Mouse (Mus musculus): ENCODE results near the gene Mr1. TPM values are rescaled to one million over a fixed set of nuclear protein-coding genes. Genes with fewer than 3 reads are reported as not detected.

Mr1 gene
- polyA plus RNA-seq, 1 experiment from 2014 or later, result 10.5 TPM

DNA sequence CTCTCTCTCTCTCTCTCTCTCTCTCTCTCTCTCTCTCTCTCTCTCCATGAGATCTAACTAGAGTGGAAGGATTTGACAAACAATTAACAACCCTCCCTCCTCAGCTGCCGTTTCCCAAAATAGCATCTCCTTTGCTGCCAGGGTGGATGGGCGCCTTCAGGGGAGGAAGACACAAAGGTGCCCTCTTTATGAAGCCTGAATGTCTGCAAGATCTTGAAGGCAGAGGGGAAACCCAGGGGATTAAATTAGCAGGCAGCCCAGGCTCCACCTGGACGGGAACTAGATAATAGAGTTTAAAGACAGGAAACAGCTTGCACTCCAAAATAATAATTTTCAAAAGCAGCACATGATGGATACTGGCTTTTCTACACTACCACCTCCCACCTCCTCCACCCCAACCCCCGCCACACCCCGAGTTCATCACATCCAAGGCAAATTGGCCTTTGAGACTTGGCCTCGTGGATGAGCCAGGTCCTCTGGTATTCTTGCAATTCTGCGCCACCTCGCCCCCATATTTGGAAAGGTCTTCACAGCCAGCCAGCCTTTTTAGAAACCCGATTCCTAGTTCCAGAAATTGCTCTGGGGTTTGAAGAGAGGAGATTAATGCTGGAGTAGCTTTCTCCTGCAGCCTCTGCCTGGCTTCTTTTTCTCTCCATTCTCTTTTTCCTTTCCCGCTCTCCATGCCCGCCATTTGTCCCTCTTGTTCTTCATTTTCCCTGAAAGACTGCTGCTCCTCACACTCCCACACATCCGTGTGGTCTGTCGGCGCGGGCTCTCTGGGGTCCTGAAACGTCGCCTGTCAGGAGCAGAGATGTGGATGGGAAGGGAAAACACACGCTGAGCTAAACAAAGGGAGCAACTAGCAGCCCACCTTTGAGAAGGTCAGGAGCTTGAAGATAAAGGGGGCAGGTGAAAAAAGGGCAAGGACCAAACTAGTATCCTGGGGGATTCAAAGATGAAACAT, 36.9 kb downstream of the Mr1 start:
- 20% methylated on average over 18 of the region's 18 CpGs for WGBS
- H3K27ac ChIP-seq (ENCODE audit: low read length), result no peak overlapping the region
- H3K4me3 ChIP-seq (ENCODE audit: low read depth, low read length), result no peak overlapping the region
- ATAC-seq (0 out of 2 replicates have a peak, but pooled peaks have one; percentile 14), DNase-seq (ENCODE audit: low spot score) (peak; percentile 12)
- no peak overlapping the region for H3K9ac ChIP-seq (replicated peaks; ENCODE audit: low read depth)
- no peak for TF ChIP-seq CTCF (IDR thresholded peaks at IDR 0.05)
- TF ChIP-seq EP300 (IDR thresholded peaks at IDR 0.05), result no peak
- peaks cover 7% of the 10 kb centered on the region; the same call in 1 of the 2 replicates for H3K4me1 ChIP-seq (ENCODE audit: insufficient read depth, low read depth, low read length)
- H3K9me3 ChIP-seq (ENCODE audit: low read length), result no peaks in the 10 kb centered on the region
- H3K4me2 ChIP-seq (replicated peaks; ENCODE audit: low read depth, low read length), result no peak overlapping the region
- no peaks in the 10 kb centered on the region for H3K36me3 ChIP-seq (ENCODE audit: insufficient read depth, low read length)
- no peaks in the 10 kb centered on the region for H3K27me3 ChIP-seq (replicated peaks; ENCODE audit: insufficient read depth, low read length)

DNA sequence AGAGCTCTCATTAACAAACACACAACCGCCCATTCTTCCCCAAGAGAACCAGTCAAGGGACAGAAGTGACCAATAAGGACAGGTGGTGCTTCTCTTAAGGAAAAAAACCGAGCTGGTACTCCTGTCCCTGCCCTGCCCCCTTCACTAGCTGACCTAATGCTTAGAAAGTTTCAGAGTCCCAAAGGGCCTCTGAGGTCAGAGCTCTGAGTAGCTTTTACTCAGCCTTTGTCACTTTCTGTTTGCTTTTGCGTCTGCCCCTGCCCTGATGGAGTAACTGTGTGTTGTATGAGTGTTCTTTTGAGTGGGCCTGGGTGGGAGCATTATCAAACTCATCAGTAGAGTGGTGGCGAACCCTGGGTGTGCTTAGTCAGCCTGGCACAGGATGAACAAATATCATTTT, 38.2 kb downstream of the Mr1 start:
- Histone ChIP-seq H3K9ac (replicated peaks; ENCODE audit: low read depth) (no peak overlapping the region), H3K4me1 (ENCODE audit: insufficient read depth, low read depth, low read length) (peaks cover 3% of the 10 kb centered on the region; the same call in 1 of the 2 replicates), H3K9me3 (ENCODE audit: low read length) (no peaks in the 10 kb centered on the region), H3K36me3 (ENCODE audit: insufficient read depth, low read length) (no peaks in the 10 kb centered on the region), H3K27ac (ENCODE audit: low read length) (no peak overlapping the region), H3K27me3 (replicated peaks; ENCODE audit: insufficient read depth, low read length) (no peaks in the 10 kb centered on the region), H3K4me2 (replicated peaks; ENCODE audit: low read depth, low read length) (no peak overlapping the region), H3K4me3 (ENCODE audit: low read depth, low read length) (no peak overlapping the region)
- WGBS, result 28% methylated on average over 4 of the region's 4 CpGs
- TF ChIP-seq CTCF (IDR thresholded peaks at IDR 0.05) (no peak), EP300 (IDR thresholded peaks at IDR 0.05) (no peak)
- peak; percentile 78 for ATAC-seq
- peak; percentile 62 for DNase-seq (ENCODE audit: low spot score)

- H3K27me3 ChIP-seq (replicated peaks; ENCODE audit: insufficient read depth, low read length), result no peaks in the 10 kb centered on the region
- peak; percentile 40; the same call in 1 of the 2 replicates for ATAC-seq
- DNase-seq (ENCODE audit: low spot score), result peak; percentile 30
- no peak overlapping the region for H3K27ac ChIP-seq (ENCODE audit: low read length)
- 7% methylated on average over 5 of the region's 5 CpGs for WGBS
- no peak for TF ChIP-seq EP300 (IDR thresholded peaks at IDR 0.05)
- no peaks in the 10 kb centered on the region for H3K36me3 ChIP-seq (ENCODE audit: insufficient read depth, low read length)
- H3K9ac ChIP-seq (replicated peaks; ENCODE audit: low read depth), result no peak overlapping the region
- H3K4me1 ChIP-seq (ENCODE audit: insufficient read depth, low read depth, low read length), result peaks cover 3% of the 10 kb centered on the region; the same call in 1 of the 2 replicates
- no peak overlapping the region for H3K4me3 ChIP-seq (ENCODE audit: low read depth, low read length)
- H3K9me3 ChIP-seq (ENCODE audit: low read length), result no peaks in the 10 kb centered on the region
- H3K4me2 ChIP-seq (replicated peaks; ENCODE audit: low read depth, low read length), result no peak overlapping the region
Observed at GRCm38 (mm10) chr1:155107843-155108242, 38.8 kb downstream of the Mr1 start.

- DNase-seq (ENCODE audit: low spot score), result no peak
- Histone ChIP-seq H3K36me3 (ENCODE audit: insufficient read depth, low read length) (no peaks in the 10 kb centered on the region), H3K27ac (ENCODE audit: low read length) (no peak overlapping the region), H3K4me2 (replicated peaks; ENCODE audit: low read depth, low read length) (no peak overlapping the region), H3K9me3 (ENCODE audit: low read length) (no peaks in the 10 kb centered on the region), H3K27me3 (replicated peaks; ENCODE audit: insufficient read depth, low read length) (no peaks in the 10 kb centered on the region), H3K9ac (replicated peaks; ENCODE audit: low read depth) (no peak overlapping the region), H3K4me3 (ENCODE audit: low read depth, low read length) (no peak overlapping the region), H3K4me1 (ENCODE audit: insufficient read depth, low read depth, low read length) (peaks cover 3% of the 10 kb centered on the region; the same call in 1 of the 2 replicates)
- ATAC-seq, result no peak
- WGBS, result 50% methylated on average over 1 of the region's 1 CpGs
- no peak for TF ChIP-seq CTCF (IDR thresholded peaks at IDR 0.05)
- no peak for TF ChIP-seq EP300 (IDR thresholded peaks at IDR 0.05)
Observed at GRCm38 (mm10) chr1:155106310-155106709, 40.3 kb downstream of the Mr1 start.

GRCm38 (mm10) chr1:155103991-155104390, 42.6 kb downstream of the Mr1 start:
- Histone ChIP-seq H3K9ac (replicated peaks; ENCODE audit: low read depth) (no peak overlapping the region), H3K4me1 (ENCODE audit: insufficient read depth, low read depth, low read length) (0 out of 2 replicates have a peak, but pooled peaks cover 3% of the 10 kb centered on the region), H3K36me3 (ENCODE audit: insufficient read depth, low read length) (no peaks in the 10 kb centered on the region), H3K4me2 (replicated peaks; ENCODE audit: low read depth, low read length) (no peak overlapping the region), H3K27ac (ENCODE audit: low read length) (no peak overlapping the region), H3K27me3 (replicated peaks; ENCODE audit: insufficient read depth, low read length) (no peaks in the 10 kb centered on the region), H3K4me3 (ENCODE audit: low read depth, low read length) (no peak overlapping the region), H3K9me3 (ENCODE audit: low read length) (no peaks in the 10 kb centered on the region)
- TF ChIP-seq EP300 (IDR thresholded peaks at IDR 0.05), result no peak
- no peak for TF ChIP-seq CTCF (IDR thresholded peaks at IDR 0.05)
- DNase-seq (ENCODE audit: low spot score), result no peak
- ATAC-seq, result no peak
- WGBS, result 79% methylated on average over 5 of the region's 5 CpGs

- no peak overlapping the region for H3K4me2 ChIP-seq (replicated peaks; ENCODE audit: low read depth, low read length)
- no peak for DNase-seq (ENCODE audit: low spot score)
- TF ChIP-seq CTCF (IDR thresholded peaks at IDR 0.05) (no peak), EP300 (IDR thresholded peaks at IDR 0.05) (no peak)
- H3K4me3 ChIP-seq (ENCODE audit: low read depth, low read length), result no peak overlapping the region
- H3K36me3 ChIP-seq (ENCODE audit: insufficient read depth, low read length), result no peaks in the 10 kb centered on the region
- H3K9me3 ChIP-seq (ENCODE audit: low read length), result no peaks in the 10 kb centered on the region
- WGBS, result 89% methylated on average over 4 of the region's 4 CpGs
- no peaks in the 10 kb centered on the region for H3K4me1 ChIP-seq (ENCODE audit: insufficient read depth, low read depth, low read length)
- H3K27ac ChIP-seq (ENCODE audit: low read length), result no peak overlapping the region
- no peak overlapping the region for H3K9ac ChIP-seq (replicated peaks; ENCODE audit: low read depth)
- no peaks in the 10 kb centered on the region for H3K27me3 ChIP-seq (replicated peaks; ENCODE audit: insufficient read depth, low read length)
- no peak for ATAC-seq
Observed at GRCm38 (mm10) chr1:155102631-155103030, 44.0 kb downstream of the Mr1 start.

Data from lung, postnatal 0 days (tissue).